Comparison of ENCODE assay signal across 12 mouse cellular contexts in genomic region chr8:57428566-57428965, GRCm38 (mm10). TPM values are rescaled to one million over a fixed set of nuclear protein-coding genes. Genes with fewer than 3 reads are reported as not detected.
DNase-seq lines count a peak whose midpoint lies in the region; ATAC-seq and TF ChIP-seq lines count a peak whose summit lies in the region.
"Had no signal": no experiment of that assay in that cellular context is flagged by ENCODE, and none has a peak within 500 bp of the region (broad histone marks: within the 10 kb centered on the region; RNA-seq: fewer than 3 reads in every experiment).

No protein-coding gene starts in this region.

- WGBS in intestine, embryonic 15.5 days = 36% methylated on average over 1 of the region's 1 CpGs
- 32% methylated on average over 1 of the region's 1 CpGs for WGBS in intestine, postnatal 0 days
- 3% methylated on average over 1 of the region's 1 CpGs for WGBS in hindbrain, embryonic 15.5 days
- WGBS in midbrain, embryonic 14.5 days = 5% methylated on average over 1 of the region's 1 CpGs

- no peak overlapping the region for H3K4me3 ChIP-seq in intestine, embryonic 15.5 days (replicated peaks)
- no peak overlapping the region for H3K4me3 ChIP-seq in intestine, postnatal 0 days (ENCODE audit: low read depth, low read length)
- no peak overlapping the region for H3K4me3 ChIP-seq in hindbrain, embryonic 15.5 days
- H3K4me3 ChIP-seq in midbrain, embryonic 14.5 days (replicated peaks; ENCODE audit: low read depth, low read length) = no peak overlapping the region
- H3K4me3 ChIP-seq: embryonic facial prominence, embryonic 10.5 days; erythroblast, embryonic 14.5 days; limb, embryonic 12.5 days had no signal

- no peak overlapping the region for H3K9ac ChIP-seq in intestine, embryonic 15.5 days
- H3K9ac ChIP-seq in intestine, postnatal 0 days (ENCODE audit: low read depth, low read length) = no peak overlapping the region
- H3K9ac ChIP-seq in hindbrain, embryonic 15.5 days = no peak overlapping the region
- H3K9ac ChIP-seq in midbrain, embryonic 14.5 days (replicated peaks; ENCODE audit: low read length) = no peak overlapping the region
- H3K9ac ChIP-seq: limb, embryonic 12.5 days; liver, embryonic 14.5 days had no signal

- H3K27ac ChIP-seq in intestine, embryonic 15.5 days = no peak overlapping the region
- no peak overlapping the region for H3K27ac ChIP-seq in intestine, postnatal 0 days (ENCODE audit: low read depth, low read length)
- H3K27ac ChIP-seq in hindbrain, embryonic 15.5 days (replicated peaks) = no peak overlapping the region
- H3K27ac ChIP-seq in midbrain, embryonic 14.5 days (replicated peaks; ENCODE audit: low read depth, low read length) = no peak overlapping the region
- H3K27ac ChIP-seq: embryonic facial prominence, embryonic 10.5 days; limb, embryonic 12.5 days; liver, embryonic 14.5 days; stomach, postnatal 0 days had no signal

- no peaks in the 10 kb centered on the region for H3K4me1 ChIP-seq in intestine, embryonic 15.5 days (replicated peaks)
- H3K4me1 ChIP-seq in intestine, postnatal 0 days (replicated peaks; ENCODE audit: control insufficient read depth, insufficient read depth, low read length) = no peaks in the 10 kb centered on the region
- no peaks in the 10 kb centered on the region for H3K4me1 ChIP-seq in hindbrain, embryonic 15.5 days (replicated peaks)
- H3K4me1 ChIP-seq in midbrain, embryonic 14.5 days (ENCODE audit: control insufficient read depth, insufficient read depth, low read length) = no peaks in the 10 kb centered on the region
- H3K4me1 ChIP-seq: limb, embryonic 12.5 days had no signal

- 0 out of 2 replicates have a peak, but pooled peaks have one; percentile 13 for ATAC-seq in intestine, embryonic 15.5 days
- ATAC-seq in intestine, postnatal 0 days = no peak
- ATAC-seq in hindbrain, embryonic 15.5 days (ENCODE audit: low FRiP score, low read depth) = 0 out of 2 replicates have a peak, but pooled peaks have one; percentile 48
- ATAC-seq in midbrain, embryonic 14.5 days (ENCODE audit: low FRiP score, low TSS enrichment) = no peak
- no peak for ATAC-seq in activated CD4-positive, CD25-positive, alpha-beta regulatory T cell, adult 4 months

- no peaks in the 10 kb centered on the region for H3K36me3 ChIP-seq in intestine, embryonic 15.5 days
- no peaks in the 10 kb centered on the region for H3K36me3 ChIP-seq in intestine, postnatal 0 days (ENCODE audit: control insufficient read depth, insufficient read depth)
- H3K36me3 ChIP-seq in hindbrain, embryonic 15.5 days = no peaks in the 10 kb centered on the region
- H3K36me3 ChIP-seq in midbrain, embryonic 14.5 days (ENCODE audit: control insufficient read depth, insufficient read depth, low read length) = no peaks in the 10 kb centered on the region
- H3K36me3 ChIP-seq: embryonic facial prominence, embryonic 10.5 days; limb, embryonic 12.5 days had no signal

- no peak for DNase-seq in midbrain, embryonic 14.5 days
- DNase-seq in retina, postnatal 1 day = peak; percentile 51
- no peak for DNase-seq in thymus, postnatal 36 days

- no peaks in the 10 kb centered on the region for H3K9me3 ChIP-seq in intestine, embryonic 15.5 days
- no peaks in the 10 kb centered on the region for H3K9me3 ChIP-seq in intestine, postnatal 0 days (ENCODE audit: control insufficient read depth)
- no peaks in the 10 kb centered on the region for H3K9me3 ChIP-seq in hindbrain, embryonic 15.5 days
- H3K9me3 ChIP-seq in midbrain, embryonic 14.5 days (ENCODE audit: control insufficient read depth, low read length) = no peaks in the 10 kb centered on the region
- H3K9me3 ChIP-seq: embryonic facial prominence, embryonic 10.5 days; limb, embryonic 12.5 days had no signal

- H3K4me2 ChIP-seq in intestine, embryonic 15.5 days (replicated peaks) = no peak overlapping the region
- no peak overlapping the region for H3K4me2 ChIP-seq in intestine, postnatal 0 days (replicated peaks; ENCODE audit: low read depth)
- no peak overlapping the region for H3K4me2 ChIP-seq in hindbrain, embryonic 15.5 days
- H3K4me2 ChIP-seq in midbrain, embryonic 14.5 days (ENCODE audit: low read length) = peak overlapping the region; percentile 37; the same call in 1 of the 2 replicates

- H3K27me3 ChIP-seq in intestine, embryonic 15.5 days (replicated peaks) = no peaks in the 10 kb centered on the region
- H3K27me3 ChIP-seq in intestine, postnatal 0 days (replicated peaks; ENCODE audit: control insufficient read depth, insufficient read depth, low read length) = peaks cover 8% of the 10 kb centered on the region; the same call in 1 of the 2 replicates
- H3K27me3 ChIP-seq in hindbrain, embryonic 15.5 days = no peaks in the 10 kb centered on the region
- peaks cover 4% of the 10 kb centered on the region; the same call in 1 of the 2 replicates for H3K27me3 ChIP-seq in midbrain, embryonic 14.5 days (ENCODE audit: control insufficient read depth, insufficient read depth, low read length)

- TF ChIP-seq CTCF in intestine, postnatal 0 days (IDR thresholded peaks at IDR 0.05; ENCODE audit: low read depth) = no peak

RNA-seq across cellular contexts. Expression of gene Scrg1, which starts 27.2 kb away (rescaled TPM):
- polyA plus RNA-seq in intestine, embryonic 15.5 days (2015; fragmentation: Nextera tagmentation; extraction: Ambion mirVana) = 0.21 and 0.25 TPM in 2 replicates
- polyA plus RNA-seq in intestine, postnatal 0 days (2015; fragmentation: Nextera tagmentation; extraction: Ambion mirVana) = 0.74 and 0.98 TPM in 2 replicates
- 8.4 and 10.8 TPM in 2 replicates for polyA plus RNA-seq in hindbrain, embryonic 15.5 days (2015; fragmentation: Nextera tagmentation; extraction: Ambion mirVana)
- 4.3 and 9.6 TPM in 2 replicates for polyA plus RNA-seq in midbrain, embryonic 14.5 days (2014; fragmentation: Nextera tagmentation; extraction: Ambion mirVana)
- polyA plus RNA-seq in activated CD4-positive, CD25-positive, alpha-beta regulatory T cell, adult 4 months (2017; shearing (Covaris generic)) = not detected
- polyA plus RNA-seq: erythroblast, embryonic 14.5 days; liver, embryonic 14.5 days had no signal

RNA-seq across cellular contexts. Expression of gene Sap30, which starts 59.1 kb away (rescaled TPM):
- polyA plus RNA-seq in intestine, embryonic 15.5 days (2015; fragmentation: Nextera tagmentation; extraction: Ambion mirVana) = 29.2 and 37.7 TPM in 2 replicates
- 17.1 and 19.9 TPM in 2 replicates for polyA plus RNA-seq in intestine, postnatal 0 days (2015; fragmentation: Nextera tagmentation; extraction: Ambion mirVana)
- polyA plus RNA-seq in hindbrain, embryonic 15.5 days (2015; fragmentation: Nextera tagmentation; extraction: Ambion mirVana) = 29.3 and 37.0 TPM in 2 replicates
- 41.6 and 52.2 TPM in 2 replicates for polyA plus RNA-seq in midbrain, embryonic 14.5 days (2014; fragmentation: Nextera tagmentation; extraction: Ambion mirVana)
- polyA plus RNA-seq in activated CD4-positive, CD25-positive, alpha-beta regulatory T cell, adult 4 months (2017; shearing (Covaris generic)) = under 1 TPM; 0.94 to 0.99 TPM

Comparison
In these comparisons a context has a peak if more than half of its experiments do, and no peak if none do; other contexts are left out.
1. ATAC-seq: peak in intestine, embryonic 15.5 days (single experiment) and hindbrain, embryonic 15.5 days (single experiment); none in intestine, postnatal 0 days (single experiment), midbrain, embryonic 14.5 days (single experiment) and activated CD4-positive, CD25-positive, alpha-beta regulatory T cell, adult 4 months (single experiment).